Mouse (Mus musculus) limb, embryonic 14.5 days (tissue): ENCODE results near the gene Zbtb16. TPM values are rescaled to one million over a fixed set of nuclear protein-coding genes. Genes with fewer than 3 reads are reported as not detected.

Experiments
- ATAC-seq: fragments of 200-750 bp; cut with Nextera tagmentation; 2 replicates; pipeline ENCODE4 v1.8.0; 2017; ENCODE audit warnings: low read depth, moderate number of reproducible peaks, moderate TSS enrichment; ENCODE audit not compliant: low FRiP score
- DNase-seq: peaks from one replicate; pipeline ENCODE4 v3.0.0-alpha.2; 2015; ENCODE audit warnings: low spot score
- H3K27ac ChIP-seq: fragments of 300-500 bp; sonication (generic); replicated peaks from 2 replicates; pipeline ENCODE4 v1.5.1; 2014; ENCODE audit warnings: low read depth, mild to moderate bottlenecking, low read length, moderate library complexity, mixed read lengths
- H3K27me3 ChIP-seq: fragments of 300-500 bp; sonication (generic); 2 replicates; pipeline ENCODE4 v1.6.1; 2014; ENCODE audit warnings: low read length, mixed read lengths; ENCODE audit not compliant: control insufficient read depth, insufficient read depth
- H3K36me3 ChIP-seq: fragments of 300-500 bp; sonication (generic); 2 replicates; pipeline ENCODE4 v1.6.1; 2014; ENCODE audit warnings: mild to moderate bottlenecking, low read length, moderate library complexity, mixed read lengths; ENCODE audit not compliant: control insufficient read depth, insufficient read depth
- H3K4me1 ChIP-seq: fragments of 300-500 bp; sonication (generic); 2 replicates; pipeline ENCODE4 v1.6.1; 2014; ENCODE audit warnings: antibody characterized with exemption, low read length, mixed read lengths; ENCODE audit not compliant: control insufficient read depth, insufficient read depth
- H3K4me2 ChIP-seq: fragments of 300-500 bp; sonication (generic); replicated peaks from 2 replicates; pipeline ENCODE4 v1.6.1; 2014; ENCODE audit warnings: low read depth, mild to moderate bottlenecking, low read length, moderate library complexity; ENCODE audit not compliant: severe bottlenecking
- H3K4me3 ChIP-seq: fragments of 300-500 bp; sonication (generic); replicated peaks from 2 replicates; pipeline ENCODE4 v1.5.1; 2014; ENCODE audit warnings: low read length
- H3K9ac ChIP-seq: fragments of 300-500 bp; sonication (generic); 2 replicates; pipeline ENCODE4 v1.6.1; 2014; ENCODE audit warnings: mild to moderate bottlenecking, low read depth, low read length, moderate library complexity; ENCODE audit not compliant: severe bottlenecking
- H3K9me3 ChIP-seq: fragments of 300-500 bp; sonication (generic); 2 replicates; pipeline ENCODE4 v1.6.1; 2016; ENCODE audit warnings: low read length; ENCODE audit not compliant: control insufficient read depth
- POLR2A ChIP-seq: fragments of 200-500 bp; IDR thresholded peaks from 2 replicates; pipeline ENCODE4 v1.8.0; 2012; ENCODE audit warnings: inconsistent platforms, mild to moderate bottlenecking, moderate library complexity, borderline replicate concordance; ENCODE audit not compliant: insufficient read depth, insufficient read length; ENCODE audit errors: extremely low read depth
- whole genome bisulfite sequencing: fragments of 180-500 bp; shearing (Covaris S2); extraction: QIAGEN DNeasy Blood & Tissue Kit; methylation state at CpG from one replicate; pipeline ENCODE4 v1.1.7; 2014; 5-methylcytosine and 5-hydroxymethylcytosine counted together
- polyA plus RNA-seq, 2 experiments: library from polyadenylated mRNA; depleted of rRNA in 1 of 2; stranded (reverse) in 1 of 2; unstranded in 1 of 2; fragments of >200 nt; fragmentation: Nextera tagmentation in 1 of 2; extraction: Ambion mirVana in 1 of 2; gene quantifications; 2 replicates each; pipeline versions ENCODE4 v1.2.1 to v1.2.3; 2012 to 2014

Gene Zbtb16
- polyA plus RNA-seq, 2 experiments = 0.91 to 1.9 TPM

GRCm38 (mm10) chr9:48606171-48606570 is 229.9 kb downstream of the Zbtb16 start:
- Histone ChIP-seq H3K4me1 (no peaks in the 10 kb centered on the region), H3K4me2 (no peak overlapping the region), H3K9ac (no peak overlapping the region), H3K27me3 (no peaks in the 10 kb centered on the region), H3K4me3 (no peak overlapping the region), H3K9me3 (no peaks in the 10 kb centered on the region), H3K27ac (no peak overlapping the region), H3K36me3 (no peaks in the 10 kb centered on the region)
- no peak for DNase-seq
- ATAC-seq = no peak
- WGBS = 87% methylated on average over 7 of the region's 7 CpGs
- no peak for TF ChIP-seq POLR2A

GRCm38 (mm10) chr9:48605697-48606096 is 230.3 kb downstream of the Zbtb16 start:
- TF ChIP-seq POLR2A = no peak
- no peaks in the 10 kb centered on the region for H3K36me3 ChIP-seq
- no peaks in the 10 kb centered on the region for H3K9me3 ChIP-seq
- H3K4me3 ChIP-seq = no peak overlapping the region
- no peak overlapping the region for H3K9ac ChIP-seq
- H3K27me3 ChIP-seq = no peaks in the 10 kb centered on the region
- WGBS = 92% methylated on average over 5 of the region's 5 CpGs
- no peak overlapping the region for H3K4me2 ChIP-seq
- H3K27ac ChIP-seq = no peak overlapping the region
- no peaks in the 10 kb centered on the region for H3K4me1 ChIP-seq
- DNase-seq (no peak), ATAC-seq (no peak)

- no peaks in the 10 kb centered on the region for H3K36me3 ChIP-seq
- no peak for ATAC-seq
- no peak for DNase-seq
- WGBS = 45% methylated on average over 8 of the region's 8 CpGs
- H3K4me3 ChIP-seq = no peak within 1 kb of the TSS
- no peak for TF ChIP-seq POLR2A
- H3K9me3 ChIP-seq = no peaks in the 10 kb centered on the region
- H3K9ac ChIP-seq = no peak within 1 kb of the TSS
- no peaks in the 10 kb centered on the region for H3K4me1 ChIP-seq
- H3K27ac ChIP-seq = no peak within 1 kb of the TSS; the same call in 1 of the 2 replicates
- H3K27me3 ChIP-seq = no peaks in the 10 kb centered on the region
- H3K4me2 ChIP-seq = no peak within 1 kb of the TSS
Measured at GRCm38 (mm10) chr9:48604939-48605598, 231.0 kb downstream of the Zbtb16 start, which contains the start of gene Nnmt. Gene Nnmt (minus strand): TSS chr9:48605153.

Other genes with a start within 250 kb of the Zbtb16 start
- 2.9 and 3.1 TPM in 2 replicates for gene Nnmt, start 231.1 kb downstream of the Zbtb16 start, polyA plus RNA-seq (2012; rRNA removed)
- gene Nnmt, start 231.1 kb downstream of the Zbtb16 start, polyA plus RNA-seq (2014; fragmentation: Nextera tagmentation; extraction: Ambion mirVana) = 11.2 and 13.4 TPM in 2 replicates
- gene Htr3a, start 74.9 kb upstream of the Zbtb16 start, polyA plus RNA-seq (2012; rRNA removed) = 2.2 and 2.7 TPM in 2 replicates
- 1.1 and 1.7 TPM in 2 replicates for gene Htr3a, start 74.9 kb upstream of the Zbtb16 start, polyA plus RNA-seq (2014; fragmentation: Nextera tagmentation; extraction: Ambion mirVana)
- 0.06 TPM in 1 of 2 replicates, not detected in the other for gene Htr3b, start 128.8 kb upstream of the Zbtb16 start, polyA plus RNA-seq (2012; rRNA removed)
- gene Htr3b, start 128.8 kb upstream of the Zbtb16 start, polyA plus RNA-seq (2014; fragmentation: Nextera tagmentation; extraction: Ambion mirVana) = not detected in 2 replicates
- 38.9 and 43.2 TPM in 2 replicates for gene Usp28, start 149.2 kb upstream of the Zbtb16 start, polyA plus RNA-seq (2012; rRNA removed)
- 33.6 and 35.3 TPM in 2 replicates for gene Usp28, start 149.2 kb upstream of the Zbtb16 start, polyA plus RNA-seq (2014; fragmentation: Nextera tagmentation; extraction: Ambion mirVana)
- 41.8 and 45.4 TPM in 2 replicates for gene Zw10, start 219.4 kb upstream of the Zbtb16 start, polyA plus RNA-seq (2012; rRNA removed)
- 36.5 and 42.2 TPM in 2 replicates for gene Zw10, start 219.4 kb upstream of the Zbtb16 start, polyA plus RNA-seq (2014; fragmentation: Nextera tagmentation; extraction: Ambion mirVana)
- gene Tmprss5, start 245.0 kb upstream of the Zbtb16 start, polyA plus RNA-seq (2012; rRNA removed) = 0.47 and 0.53 TPM in 2 replicates
- 0.23 and 0.47 TPM in 2 replicates for gene Tmprss5, start 245.0 kb upstream of the Zbtb16 start, polyA plus RNA-seq (2014; fragmentation: Nextera tagmentation; extraction: Ambion mirVana)